Mouse (Mus musculus): ENCODE measurements around the gene H2-DMb2. TPM values are rescaled to one million over a fixed set of nuclear protein-coding genes. Genes with fewer than 3 reads are reported as not detected.

H2-DMb2 gene
- total and polyA plus RNA-seq, 2 experiments from 2014 or later = 1.0 to 2.4 TPM

DNA sequence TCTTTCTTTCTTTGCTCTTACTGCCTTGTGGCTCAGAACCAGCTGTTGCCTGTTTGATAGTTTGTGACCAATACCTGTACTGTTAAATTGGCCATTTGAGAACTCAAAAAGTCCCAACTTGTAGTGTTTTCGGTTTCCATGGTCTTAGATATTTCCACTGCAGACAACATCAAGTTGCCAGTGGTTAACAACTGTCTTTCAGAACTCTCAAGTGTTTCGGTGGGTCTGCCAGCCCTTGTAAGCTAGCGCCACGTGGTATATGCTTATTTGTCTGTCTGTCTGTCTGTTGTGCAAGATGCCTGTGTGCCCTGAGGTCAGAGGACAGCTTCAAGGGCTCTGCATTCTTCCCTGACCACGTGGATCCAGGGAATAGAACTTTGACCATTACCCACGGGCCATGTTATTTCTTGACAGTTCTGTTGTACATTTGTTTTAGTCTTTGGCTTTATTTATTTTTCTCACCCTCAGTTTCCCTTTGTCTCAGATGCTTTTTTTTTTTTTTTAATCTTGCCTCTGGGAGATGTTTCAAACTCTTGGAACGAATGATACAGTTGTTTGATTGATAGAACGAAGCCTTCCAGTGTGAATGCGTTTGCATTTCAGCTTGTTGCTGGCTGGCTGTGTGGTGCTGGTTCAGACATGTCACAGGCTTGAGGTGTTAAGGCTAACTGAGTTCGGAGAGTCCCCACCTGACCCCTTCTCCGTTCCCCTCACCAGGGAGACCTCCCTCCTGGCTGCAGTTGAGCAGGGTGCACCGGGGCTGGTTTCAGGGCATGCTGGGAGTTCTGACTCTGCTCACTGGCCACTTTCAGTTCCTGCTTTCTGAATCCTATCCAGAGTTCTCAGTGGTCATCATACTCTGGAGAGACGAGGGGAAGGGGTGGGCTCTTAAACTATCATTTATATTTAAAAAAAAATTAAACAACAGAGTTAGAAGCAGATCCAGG lies 37.1 kb downstream of the H2-DMb2 start:
- H3K4me2 ChIP-seq (ENCODE audit: low read depth) = no peak overlapping the region
- H3K27ac ChIP-seq (ENCODE audit: low read depth, low read length) = no peak overlapping the region
- no peaks in the 10 kb centered on the region for H3K4me1 ChIP-seq (ENCODE audit: insufficient read depth)
- ATAC-seq (no peak), DNase-seq (no peak)
- TF ChIP-seq CTCF (IDR thresholded peaks at IDR 0.05; ENCODE audit: low read depth) = no peak
- no peaks in the 10 kb centered on the region for H3K9me3 ChIP-seq (ENCODE audit: low read length)
- H3K4me3 ChIP-seq (ENCODE audit: low read depth, low read length) = no peak overlapping the region
- H3K36me3 ChIP-seq (ENCODE audit: insufficient read depth) = no peaks in the 10 kb centered on the region
- no peak overlapping the region for H3K9ac ChIP-seq
- no peaks in the 10 kb centered on the region for H3K27me3 ChIP-seq (ENCODE audit: insufficient read depth, low read length)
- WGBS = 77% methylated on average over 13 of the region's 13 CpGs

DNA sequence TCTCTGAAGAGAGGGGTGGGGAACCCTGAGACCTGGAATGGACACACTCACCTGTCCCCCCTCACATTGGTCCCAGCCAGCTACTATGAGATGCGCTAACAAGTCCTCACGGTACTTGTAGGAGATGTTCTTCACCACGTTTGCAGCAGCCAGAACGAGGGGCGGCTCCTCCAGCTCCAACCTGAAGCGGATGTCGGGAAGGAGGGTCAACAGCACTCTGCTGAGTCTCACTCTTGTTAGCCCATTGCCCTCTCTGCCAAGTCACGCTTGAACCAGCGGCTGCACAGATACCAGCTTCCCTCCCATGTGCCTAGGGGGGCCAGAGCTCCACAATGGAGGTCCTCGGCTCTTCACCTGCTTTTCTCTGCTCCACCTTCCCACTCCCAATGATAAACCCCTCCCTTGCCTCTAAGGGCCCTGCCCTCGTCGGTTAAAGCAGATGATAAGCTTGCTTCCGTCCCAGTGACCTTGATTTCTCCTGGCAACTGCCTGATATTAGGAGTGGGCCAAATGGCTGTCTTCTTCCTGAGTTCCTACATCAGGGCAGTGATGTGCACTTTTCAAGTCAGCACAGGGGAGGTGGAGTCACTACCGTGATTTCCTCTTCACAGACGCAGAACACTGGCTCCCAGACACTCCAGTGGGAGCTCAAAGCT lies 40.6 kb downstream of the H2-DMb2 start:
- Histone ChIP-seq H3K9ac (no peak overlapping the region), H3K9me3 (ENCODE audit: low read length) (no peaks in the 10 kb centered on the region), H3K27ac (ENCODE audit: low read depth, low read length) (no peak overlapping the region), H3K27me3 (ENCODE audit: insufficient read depth, low read length) (peaks cover 16% of the 10 kb centered on the region), H3K4me2 (ENCODE audit: low read depth) (no peak overlapping the region), H3K36me3 (ENCODE audit: insufficient read depth) (no peaks in the 10 kb centered on the region), H3K4me3 (ENCODE audit: low read depth, low read length) (no peak overlapping the region), H3K4me1 (ENCODE audit: insufficient read depth) (peaks cover 7% of the 10 kb centered on the region; the same call in 1 of the 2 replicates)
- 72% methylated on average over 15 of the region's 15 CpGs for WGBS
- no peak for ATAC-seq
- no peak for TF ChIP-seq CTCF (IDR thresholded peaks at IDR 0.05; ENCODE audit: low read depth)
- DNase-seq = no peak

DNA sequence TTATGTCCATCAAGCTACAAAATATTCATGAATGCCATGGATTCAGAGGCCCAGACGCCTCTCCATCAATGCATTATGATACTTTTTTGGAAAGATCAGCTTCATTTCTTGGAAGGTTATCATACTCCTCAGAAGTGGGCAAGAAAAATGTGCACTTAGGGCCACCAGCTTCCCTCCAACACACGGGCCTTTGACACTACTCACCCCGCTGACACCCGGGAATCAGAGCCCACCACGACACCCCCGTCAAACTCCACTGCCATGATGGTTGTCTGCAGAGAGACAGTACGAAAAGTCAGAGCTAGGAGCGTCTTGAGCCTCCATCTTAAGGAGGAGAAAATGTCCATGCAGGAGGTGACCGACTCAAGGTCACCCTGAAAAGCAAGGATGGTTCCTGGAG lies 42.4 kb downstream of the H2-DMb2 start:
- no peak overlapping the region for H3K9ac ChIP-seq
- TF ChIP-seq CTCF (IDR thresholded peaks at IDR 0.05; ENCODE audit: low read depth) = no peak
- H3K4me2 ChIP-seq (ENCODE audit: low read depth) = no peak overlapping the region
- WGBS = 92% methylated on average over 9 of the region's 9 CpGs
- DNase-seq = no peak
- H3K27ac ChIP-seq (ENCODE audit: low read depth, low read length) = no peak overlapping the region
- no peak overlapping the region for H3K4me3 ChIP-seq (ENCODE audit: low read depth, low read length)
- H3K27me3 ChIP-seq (ENCODE audit: insufficient read depth, low read length) = peaks cover 16% of the 10 kb centered on the region
- H3K4me1 ChIP-seq (ENCODE audit: insufficient read depth) = peaks cover 7% of the 10 kb centered on the region; the same call in 1 of the 2 replicates
- no peak for ATAC-seq
- no peaks in the 10 kb centered on the region for H3K9me3 ChIP-seq (ENCODE audit: low read length)
- H3K36me3 ChIP-seq (ENCODE audit: insufficient read depth) = no peaks in the 10 kb centered on the region

DNA sequence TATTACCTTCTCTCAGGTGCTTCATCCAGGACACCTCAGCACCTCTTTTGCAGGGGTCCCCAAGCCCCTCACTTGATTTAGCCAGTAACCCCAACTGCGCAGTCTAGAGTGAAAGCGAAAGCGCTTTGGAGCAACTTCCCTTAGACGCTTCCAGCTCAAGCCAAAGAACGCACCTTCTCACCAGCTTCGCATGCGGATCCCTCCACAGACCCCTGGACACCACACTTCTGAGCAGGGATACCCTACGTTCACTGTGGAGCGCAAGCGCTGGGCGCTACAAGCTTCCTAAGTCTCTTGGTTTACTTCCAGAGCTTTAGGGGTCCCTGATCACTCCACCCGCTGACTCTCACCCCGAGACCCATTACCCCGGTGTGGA lies 43.8 kb downstream of the H2-DMb2 start:
- H3K27me3 ChIP-seq (ENCODE audit: insufficient read depth, low read length) = peaks cover 16% of the 10 kb centered on the region
- TF ChIP-seq CTCF (IDR thresholded peaks at IDR 0.05; ENCODE audit: low read depth) = no peak
- peak overlapping the region; percentile 58 for H3K9ac ChIP-seq
- H3K4me1 ChIP-seq (ENCODE audit: insufficient read depth) = peaks cover 7% of the 10 kb centered on the region; the same call in 1 of the 2 replicates
- peak; percentile 38 for ATAC-seq
- H3K4me2 ChIP-seq (ENCODE audit: low read depth) = peak overlapping the region; percentile 90
- H3K4me3 ChIP-seq (ENCODE audit: low read depth, low read length) = peak overlapping the region; percentile 53
- H3K9me3 ChIP-seq (ENCODE audit: low read length) = no peaks in the 10 kb centered on the region
- DNase-seq = no peak
- 1% methylated on average over 14 of the region's 14 CpGs for WGBS
- no peaks in the 10 kb centered on the region for H3K36me3 ChIP-seq (ENCODE audit: insufficient read depth)
- H3K27ac ChIP-seq (ENCODE audit: low read depth, low read length) = no peak overlapping the region

DNA sequence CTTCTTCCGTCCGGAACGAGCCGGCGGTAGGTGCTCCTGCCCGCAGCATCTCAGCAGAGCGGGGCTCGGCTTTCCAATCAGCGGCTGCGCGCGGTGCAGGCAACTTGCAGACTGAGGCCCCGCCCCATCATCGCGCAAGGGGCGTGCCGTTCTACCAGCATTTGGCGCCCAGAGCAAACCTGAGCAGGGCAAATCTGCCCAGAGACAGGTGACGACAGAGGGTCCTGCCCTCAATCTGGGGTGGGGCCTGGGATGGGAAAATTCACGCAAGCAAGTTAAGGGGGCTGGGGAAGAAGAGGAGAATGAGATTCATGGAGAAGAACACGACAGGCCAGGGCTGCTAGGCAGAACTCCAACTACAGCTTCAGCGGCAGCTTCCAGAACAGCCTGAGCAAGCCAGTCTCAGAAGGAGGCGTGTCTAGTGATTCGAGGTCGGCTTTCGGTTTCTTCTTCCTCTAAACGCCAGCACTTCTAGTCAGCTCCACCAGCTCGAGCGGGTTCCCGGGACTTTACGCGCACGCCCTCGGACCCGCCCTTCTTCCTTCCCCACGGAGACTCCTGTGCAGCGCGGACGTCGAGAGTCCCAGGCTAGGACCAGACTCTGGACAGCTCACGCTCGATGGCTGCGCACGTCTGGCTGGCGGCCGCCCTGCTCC lies 44.3 kb downstream of the H2-DMb2 start, which contains the start of the genes Tap1 and Psmb9:
Gene Tap1, plus strand, starts transcription at position 293 of the 656 bp plus-strand sequence.
Gene Psmb9, minus strand, starts transcription at position 504 of the 656 bp plus-strand sequence.
- peaks cover 7% of the 10 kb centered on the region; the same call in 1 of the 2 replicates for H3K4me1 ChIP-seq (ENCODE audit: insufficient read depth)
- H3K36me3 ChIP-seq (ENCODE audit: insufficient read depth) = no peaks in the 10 kb centered on the region
- H3K4me2 ChIP-seq (ENCODE audit: low read depth) = peak within 1 kb of the TSS; percentile 90
- peaks cover 16% of the 10 kb centered on the region for H3K27me3 ChIP-seq (ENCODE audit: insufficient read depth, low read length)
- ATAC-seq = peak; percentile 98
- H3K4me3 ChIP-seq (ENCODE audit: low read depth, low read length) = peak within 1 kb of the TSS; percentile 53
- no peaks in the 10 kb centered on the region for H3K9me3 ChIP-seq (ENCODE audit: low read length)
- no peak for TF ChIP-seq CTCF (IDR thresholded peaks at IDR 0.05; ENCODE audit: low read depth)
- WGBS = 2% methylated on average over 46 of the region's 46 CpGs
- peak within 1 kb of the TSS; percentile 58 for H3K9ac ChIP-seq
- H3K27ac ChIP-seq (ENCODE audit: low read depth, low read length) = peak within 1 kb of the TSS; percentile 57; the same call in 1 of the 2 replicates
- peak; percentile 94 for DNase-seq

DNA sequence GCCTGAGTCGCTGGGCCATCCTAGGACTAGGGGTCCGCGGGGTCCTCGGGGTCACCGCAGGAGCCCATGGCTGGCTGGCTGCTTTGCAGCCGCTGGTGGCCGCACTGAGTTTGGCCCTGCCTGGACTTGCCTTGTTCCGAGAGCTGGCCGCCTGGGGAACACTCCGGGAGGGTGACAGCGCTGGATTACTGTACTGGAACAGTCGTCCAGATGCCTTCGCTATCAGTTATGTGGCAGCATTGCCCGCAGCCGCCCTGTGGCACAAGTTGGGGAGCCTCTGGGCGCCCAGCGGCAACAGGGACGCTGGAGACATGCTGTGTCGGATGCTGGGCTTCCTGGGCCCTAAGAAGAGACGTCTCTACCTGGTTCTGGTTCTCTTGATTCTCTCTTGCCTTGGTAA lies 44.9 kb downstream of the H2-DMb2 start:
- TF ChIP-seq CTCF (IDR thresholded peaks at IDR 0.05; ENCODE audit: low read depth) = no peak
- Histone ChIP-seq H3K27ac (ENCODE audit: low read depth, low read length) (0 out of 2 replicates have a peak overlapping the region, but pooled peaks have one; percentile 57), H3K36me3 (ENCODE audit: insufficient read depth) (no peaks in the 10 kb centered on the region), H3K4me2 (ENCODE audit: low read depth) (peak overlapping the region; percentile 90), H3K27me3 (ENCODE audit: insufficient read depth, low read length) (peaks cover 20% of the 10 kb centered on the region), H3K9ac (peak overlapping the region; percentile 58), H3K4me1 (ENCODE audit: insufficient read depth) (peaks cover 7% of the 10 kb centered on the region; the same call in 1 of the 2 replicates), H3K4me3 (ENCODE audit: low read depth, low read length) (peak overlapping the region; percentile 53), H3K9me3 (ENCODE audit: low read length) (no peaks in the 10 kb centered on the region)
- WGBS = 3% methylated on average over 20 of the region's 20 CpGs
- no peak for ATAC-seq
- DNase-seq = no peak

All from forebrain, postnatal 0 days (tissue).